Mouse (Mus musculus) cortical plate, adult 2 months (tissue): ENCODE results near the gene Fam118a.

Experiments
- CTCF ChIP-seq: fragments of 200-500 bp; IDR thresholded peaks from 2 replicates; pipeline ENCODE4 v1.5.1; 2011; ENCODE audit warnings: mild to moderate bottlenecking, control low read depth, low read length; ENCODE audit not compliant: insufficient read depth; ENCODE audit errors: extremely low read depth
- POLR2A ChIP-seq: fragments of 200-500 bp; IDR thresholded peaks from 2 replicates; pipeline ENCODE4 v1.6.1; 2011; ENCODE audit warnings: mild to moderate bottlenecking, low read length, control low read depth; ENCODE audit not compliant: insufficient read depth; ENCODE audit errors: extremely low read depth

- TF ChIP-seq POLR2A (no peak), CTCF (no peak)
These were observed 45.0 kb upstream of the Fam118a start for GRCm38 (mm10) chr15:84983721-84984120.
